Mouse (Mus musculus) kidney, embryonic 14.5 days (tissue): Measurements from ENCODE around the gene Usp54. TPM values are rescaled to one million over a fixed set of nuclear protein-coding genes. Genes with fewer than 3 reads are reported as not detected.
"Not testable (repeated sequence)": the region's sequence is repeated elsewhere in the genome, so short reads cannot be mapped to it uniquely, and the experiment has no call there.

ENCODE experiments used
- ATAC-seq: fragments of 200-750 bp; cut with Nextera tagmentation; 2 replicates; pipeline ENCODE4 v1.8.0; 2017; ENCODE audit warnings: moderate number of reproducible peaks, mild to moderate bottlenecking, moderate TSS enrichment, moderate library complexity; ENCODE audit not compliant: low FRiP score, low TSS enrichment
- H3K27ac ChIP-seq: fragments of 300-500 bp; sonication (generic); 2 replicates; pipeline ENCODE4 v1.5.1; 2014; ENCODE audit warnings: low read depth, mild to moderate bottlenecking, low read length, moderate library complexity, mixed read lengths
- H3K27me3 ChIP-seq: fragments of 300-500 bp; sonication (generic); 2 replicates; pipeline ENCODE4 v1.6.1; 2014; ENCODE audit warnings: mild to moderate bottlenecking, low read length; ENCODE audit not compliant: control insufficient read depth, insufficient read depth
- H3K36me3 ChIP-seq: fragments of 300-500 bp; sonication (generic); 2 replicates; pipeline ENCODE4 v1.6.1; 2014; ENCODE audit warnings: low read length, mixed read lengths; ENCODE audit not compliant: control insufficient read depth, insufficient read depth
- H3K4me1 ChIP-seq: fragments of 300-500 bp; sonication (generic); 2 replicates; pipeline ENCODE4 v1.6.1; 2014; ENCODE audit warnings: low read length, mixed read lengths; ENCODE audit not compliant: control insufficient read depth, insufficient read depth
- H3K4me2 ChIP-seq: fragments of 300-500 bp; sonication (generic); replicated peaks from 2 replicates; pipeline ENCODE4 v1.6.1; 2014; ENCODE audit warnings: low read depth, mild to moderate bottlenecking, low read length
- H3K4me3 ChIP-seq: fragments of 300-500 bp; sonication (generic); 2 replicates; pipeline ENCODE4 v1.5.1; 2014; ENCODE audit warnings: mild to moderate bottlenecking, low read length
- H3K9ac ChIP-seq: fragments of 300-500 bp; sonication (generic); 2 replicates; pipeline ENCODE4 v1.6.1; 2014; ENCODE audit warnings: low read depth, mild to moderate bottlenecking, low read length, moderate library complexity
- H3K9me3 ChIP-seq: fragments of 300-500 bp; sonication (generic); 2 replicates; pipeline ENCODE4 v1.6.1; 2016; ENCODE audit warnings: low read length; ENCODE audit not compliant: control insufficient read depth
- WGBS: fragments of 180-500 bp; shearing (Covaris S2); extraction: QIAGEN DNeasy Blood & Tissue Kit; methylation state at CpG from one replicate; pipeline ENCODE4 v1.1.7; 2014; 5-methylcytosine and 5-hydroxymethylcytosine counted together
- polyA plus RNA-seq: library from polyadenylated mRNA; unstranded; fragments of >200 nt; fragmentation: Nextera tagmentation; extraction: Ambion mirVana; gene quantifications from 2 replicates; pipeline ENCODE4 v1.2.1, GENCODE M21; 2014

Gene Usp54
- polyA plus RNA-seq, 1 experiment from 2014 or later = 10.3 TPM

GRCm38 (mm10) chr14:20573196-20573595, 67.7 kb downstream of the Usp54 start:
- H3K4me2 ChIP-seq, H3K9ac ChIP-seq, H3K4me1 ChIP-seq, H3K4me3 ChIP-seq, ATAC-seq, H3K9me3 ChIP-seq, H3K27ac ChIP-seq, H3K27me3 ChIP-seq: not testable (repeated sequence)
- H3K36me3 ChIP-seq = peaks cover 35% of the 10 kb centered on the region
- 89% methylated on average over 3 of the region's 3 CpGs for WGBS

GRCm38 (mm10) chr14:20565256-20566021, 75.4 kb downstream of the Usp54 start:
- no peak overlapping the region for H3K9ac ChIP-seq
- ATAC-seq = no peak
- no peak overlapping the region for H3K27ac ChIP-seq
- H3K4me2 ChIP-seq = no peak overlapping the region
- no peaks in the 10 kb centered on the region for H3K9me3 ChIP-seq
- no peak overlapping the region for H3K4me3 ChIP-seq
- H3K27me3 ChIP-seq = no peaks in the 10 kb centered on the region
- H3K36me3 ChIP-seq = peaks cover 50% of the 10 kb centered on the region
- 82% methylated on average over 9 of the region's 9 CpGs for WGBS
- no peaks in the 10 kb centered on the region for H3K4me1 ChIP-seq

GRCm38 (mm10) chr14:20564692-20565091, 76.2 kb downstream of the Usp54 start:
- WGBS = 79% methylated on average over 12 of the region's 12 CpGs
- H3K27me3 ChIP-seq = no peaks in the 10 kb centered on the region
- H3K4me3 ChIP-seq = no peak overlapping the region
- no peaks in the 10 kb centered on the region for H3K4me1 ChIP-seq
- H3K4me2 ChIP-seq = no peak overlapping the region
- H3K9ac ChIP-seq = no peak overlapping the region
- no peaks in the 10 kb centered on the region for H3K9me3 ChIP-seq
- ATAC-seq = no peak
- H3K36me3 ChIP-seq = peaks cover 44% of the 10 kb centered on the region
- H3K27ac ChIP-seq = no peak overlapping the region

GRCm38 (mm10) chr14:20561897-20562296, 79.0 kb downstream of the Usp54 start:
- no peak for ATAC-seq
- Histone ChIP-seq H3K4me1 (no peaks in the 10 kb centered on the region), H3K4me2 (no peak overlapping the region), H3K4me3 (no peak overlapping the region), H3K27me3 (no peaks in the 10 kb centered on the region), H3K27ac (no peak overlapping the region), H3K9me3 (0 out of 2 replicates have a peak, but pooled peaks cover 2% of the 10 kb centered on the region), H3K36me3 (peaks cover 36% of the 10 kb centered on the region), H3K9ac (no peak overlapping the region)
- 91% methylated on average over 5 of the region's 5 CpGs for WGBS

- Histone ChIP-seq H3K9me3 (no peaks in the 10 kb centered on the region), H3K36me3 (peaks cover 20% of the 10 kb centered on the region; the same call in 1 of the 2 replicates), H3K4me3 (no peak overlapping the region), H3K9ac (no peak overlapping the region), H3K4me1 (no peaks in the 10 kb centered on the region; the same call in 1 of the 2 replicates), H3K27me3 (no peaks in the 10 kb centered on the region), H3K4me2 (no peak overlapping the region), H3K27ac (no peak overlapping the region)
- ATAC-seq = no peak
- WGBS = 90% methylated on average over 2 of the region's 2 CpGs
Observed at GRCm38 (mm10) chr14:20550136-20550535, 90.7 kb downstream of the Usp54 start.

- peak within 1 kb of the TSS; percentile 99 for H3K27ac ChIP-seq
- peaks cover 7% of the 10 kb centered on the region for H3K4me1 ChIP-seq
- no peaks in the 10 kb centered on the region for H3K9me3 ChIP-seq
- no peaks in the 10 kb centered on the region for H3K27me3 ChIP-seq
- peaks cover 13% of the 10 kb centered on the region; the same call in 1 of the 2 replicates for H3K36me3 ChIP-seq
- peak within 1 kb of the TSS; percentile 96 for H3K9ac ChIP-seq
- ATAC-seq = peak; percentile 94
- peak within 1 kb of the TSS; percentile 93 for H3K4me3 ChIP-seq
- H3K4me2 ChIP-seq = peak within 1 kb of the TSS; percentile 47
- under 1% methylated on average over 22 of the region's 29 CpGs for WGBS
Observed at GRCm38 (mm10) chr14:20546415-20546814, 94.4 kb downstream of the Usp54 start, which contains the start of gene Ppp3cb. Ppp3cb (minus strand) TSS chr14:20546573.

- ATAC-seq = peak; percentile 99
- peak overlapping the region; percentile 93 for H3K4me3 ChIP-seq
- H3K4me2 ChIP-seq = peak overlapping the region; percentile 47
- WGBS = under 1% methylated on average over 50 of the region's 67 CpGs
- H3K27ac ChIP-seq = peak overlapping the region; percentile 99
- peaks cover 13% of the 10 kb centered on the region; the same call in 1 of the 2 replicates for H3K36me3 ChIP-seq
- H3K27me3 ChIP-seq = no peaks in the 10 kb centered on the region
- H3K4me1 ChIP-seq = peaks cover 7% of the 10 kb centered on the region
- H3K9me3 ChIP-seq = no peaks in the 10 kb centered on the region
- peak overlapping the region; percentile 96 for H3K9ac ChIP-seq
Observed at GRCm38 (mm10) chr14:20545529-20546331, 95.1 kb downstream of the Usp54 start.

- Histone ChIP-seq H3K36me3 (peaks cover 8% of the 10 kb centered on the region; the same call in 1 of the 2 replicates), H3K4me3 (peak overlapping the region; percentile 93), H3K9me3 (no peaks in the 10 kb centered on the region), H3K9ac (peak overlapping the region; percentile 96; the same call in 1 of the 2 replicates), H3K27ac (no peak overlapping the region), H3K4me2 (peak overlapping the region; percentile 47), H3K4me1 (peaks cover 7% of the 10 kb centered on the region), H3K27me3 (no peaks in the 10 kb centered on the region)
- WGBS = 79% methylated on average over 7 of the region's 7 CpGs
- ATAC-seq = no peak
Observed at GRCm38 (mm10) chr14:20544467-20545411, 96.1 kb downstream of the Usp54 start.
